Mouse (Mus musculus): ENCODE results near the gene Tex2.
"Not testable (repeated sequence)": the region's sequence is repeated elsewhere in the genome, so short reads cannot be mapped to it uniquely, and the experiment has no call there.

Tex2 gene

GRCm38 (mm10) chr11:106612961-106613637, at the start of gene Tex2:
Gene Tex2 (minus strand): TSS chr11:106613423.
- peak; percentile 95 to 97 for DNase-seq (ENCODE audit: low spot score in 2 of 2)

GRCm38 (mm10) chr11:106662634-106663407, 49.6 kb upstream of the Tex2 start:
- DNase-seq (ENCODE audit: low spot score in 2 of 2): no peak

- no peak for DNase-seq (ENCODE audit: low spot score in 2 of 2)
Observed at GRCm38 (mm10) chr11:106660453-106661081, 47.3 kb upstream of the Tex2 start.

GRCm38 (mm10) chr11:106659598-106660295, 46.5 kb upstream of the Tex2 start:
- no peak for DNase-seq (ENCODE audit: low spot score in 2 of 2)

- peak; percentile 52 to 54 for DNase-seq (ENCODE audit: low spot score in 2 of 2)
Observed at GRCm38 (mm10) chr11:106658051-106658880, 45.0 kb upstream of the Tex2 start.

GRCm38 (mm10) chr11:106656896-106657498, 43.8 kb upstream of the Tex2 start:
- not testable (repeated sequence) for DNase-seq (ENCODE audit: low spot score in 2 of 2)

GRCm38 (mm10) chr11:106648347-106648746, 35.1 kb upstream of the Tex2 start:
- no peak for DNase-seq (ENCODE audit: low spot score in 2 of 2)

GRCm38 (mm10) chr11:106642966-106643637, 29.9 kb upstream of the Tex2 start:
- no peak for DNase-seq (ENCODE audit: low spot score in 2 of 2)

- no peak for DNase-seq (ENCODE audit: low spot score in 2 of 2)
Observed at GRCm38 (mm10) chr11:106641580-106641979, 28.4 kb upstream of the Tex2 start.

- DNase-seq (ENCODE audit: low spot score in 2 of 2): no peak
Observed at GRCm38 (mm10) chr11:106640059-106640458, 26.8 kb upstream of the Tex2 start.

- no peak for DNase-seq (ENCODE audit: low spot score in 2 of 2)
Observed at GRCm38 (mm10) chr11:106639356-106639692, 26.1 kb upstream of the Tex2 start.

- no peak for DNase-seq (ENCODE audit: low spot score in 2 of 2)
Observed at GRCm38 (mm10) chr11:106638551-106639355, 25.5 kb upstream of the Tex2 start.

- no peak for DNase-seq (ENCODE audit: low spot score in 2 of 2)
Observed at GRCm38 (mm10) chr11:106637754-106638153, 24.5 kb upstream of the Tex2 start.

GRCm38 (mm10) chr11:106635946-106636345, 22.7 kb upstream of the Tex2 start:
- DNase-seq (ENCODE audit: low spot score in 2 of 2): no peak

- not testable (repeated sequence) for DNase-seq (ENCODE audit: low spot score in 2 of 2)
Observed at GRCm38 (mm10) chr11:106634175-106634574, 21.0 kb upstream of the Tex2 start.

GRCm38 (mm10) chr11:106633456-106633855, 20.2 kb upstream of the Tex2 start:
- no peak for DNase-seq (ENCODE audit: low spot score in 2 of 2)

- peak; percentile 19 to 28 for DNase-seq (ENCODE audit: low spot score in 2 of 2)
Observed at GRCm38 (mm10) chr11:106627692-106628091, 14.5 kb upstream of the Tex2 start.

GRCm38 (mm10) chr11:106625577-106625976, 12.4 kb upstream of the Tex2 start:
- DNase-seq (ENCODE audit: low spot score in 2 of 2): no peak

- no peak for DNase-seq (ENCODE audit: low spot score in 2 of 2)
Observed at GRCm38 (mm10) chr11:106623629-106624028, 10.4 kb upstream of the Tex2 start.

Measured in right cerebral cortex, postnatal 36 days (tissue).